10 mouse cellular contexts compared by ENCODE assay signal in the genomic region with DNA sequence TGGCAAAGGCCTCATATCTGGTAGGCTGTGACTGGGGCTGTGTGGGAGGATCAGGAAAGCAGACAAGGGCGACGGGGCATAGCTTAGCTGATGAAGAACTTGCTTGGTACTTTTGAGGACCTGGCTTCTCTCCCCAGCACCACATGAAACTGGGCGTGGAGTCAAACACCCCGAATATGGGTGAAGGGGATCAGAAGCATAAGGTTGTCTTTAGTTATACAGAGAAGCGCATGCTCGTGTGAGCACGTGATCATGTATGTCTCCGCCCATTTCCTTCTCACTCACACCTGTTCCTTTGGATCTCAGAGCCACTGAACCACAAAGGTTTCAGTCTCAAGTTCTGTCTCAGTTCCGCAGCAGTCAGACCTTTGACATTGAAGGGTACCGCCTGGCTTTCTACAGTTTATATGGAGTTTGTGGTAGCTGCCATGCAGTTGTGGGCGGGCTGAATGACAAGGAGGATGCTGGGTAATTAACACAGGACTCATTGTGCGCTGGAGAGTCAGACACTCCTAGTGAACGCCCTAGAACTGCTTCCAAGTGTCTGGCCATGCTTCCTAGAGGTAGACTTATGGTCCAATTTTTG. TPM values are rescaled to one million over a fixed set of nuclear protein-coding genes. Genes with fewer than 3 reads are reported as not detected.
DNase-seq lines count a peak whose midpoint lies in the region; ATAC-seq and TF ChIP-seq lines count a peak whose summit lies in the region.
"Had no signal": no experiment of that assay in that cellular context is flagged by ENCODE, and none has a peak within 500 bp of the region (broad histone marks: within the 10 kb centered on the region; RNA-seq: fewer than 3 reads in every experiment).

No protein-coding gene starts in this region.

- H3K9ac ChIP-seq in midbrain, embryonic 14.5 days (replicated peaks; ENCODE audit: low read length): no peak overlapping the region
- H3K9ac ChIP-seq in hindbrain, embryonic 13.5 days: no peak overlapping the region
- H3K9ac ChIP-seq: heart, embryonic 13.5 days; liver, embryonic 14.5 days had no signal

- H3K4me1 ChIP-seq in E14TG2a.4 (replicated peaks; ENCODE audit: low read depth, low read length): peaks cover 52% of the 10 kb centered on the region
- no peaks in the 10 kb centered on the region for H3K4me1 ChIP-seq in midbrain, embryonic 14.5 days (ENCODE audit: control insufficient read depth, insufficient read depth, low read length)
- H3K4me1 ChIP-seq in hindbrain, embryonic 13.5 days (replicated peaks): peaks cover 7% of the 10 kb centered on the region; the same call in 1 of the 2 replicates
- H3K4me1 ChIP-seq in cerebellum, adult 2 months (ENCODE audit: control insufficient read depth, insufficient read depth, low read length): no peaks in the 10 kb centered on the region

- no peaks in the 10 kb centered on the region for H3K9me3 ChIP-seq in E14TG2a.4 (ENCODE audit: low read length)
- H3K9me3 ChIP-seq in midbrain, embryonic 14.5 days (ENCODE audit: control insufficient read depth, low read length): no peaks in the 10 kb centered on the region
- H3K9me3 ChIP-seq in hindbrain, embryonic 13.5 days: no peaks in the 10 kb centered on the region
- H3K9me3 ChIP-seq: heart, embryonic 13.5 days had no signal

- ATAC-seq in midbrain, embryonic 14.5 days (ENCODE audit: low FRiP score, low TSS enrichment): no peak
- ATAC-seq in hindbrain, embryonic 13.5 days (ENCODE audit: low FRiP score): no peak

- no peaks in the 10 kb centered on the region for H3K36me3 ChIP-seq in E14TG2a.4 (ENCODE audit: insufficient read depth, low read length)
- no peaks in the 10 kb centered on the region for H3K36me3 ChIP-seq in midbrain, embryonic 14.5 days (ENCODE audit: control insufficient read depth, insufficient read depth, low read length)
- H3K36me3 ChIP-seq in hindbrain, embryonic 13.5 days: no peaks in the 10 kb centered on the region
- H3K36me3 ChIP-seq: heart, embryonic 13.5 days had no signal

- H3K4me2 ChIP-seq in midbrain, embryonic 14.5 days (ENCODE audit: low read length): no peak overlapping the region
- no peak overlapping the region for H3K4me2 ChIP-seq in hindbrain, embryonic 13.5 days
- H3K4me2 ChIP-seq: heart, embryonic 13.5 days had no signal

- DNase-seq in 416B (ENCODE audit: low read depth): peak; percentile 48
- peak; percentile 41 to 50 for DNase-seq in kidney, adult 8-10 months
- DNase-seq in naive thymus-derived CD4-positive, alpha-beta T cell, adult 2 months (ENCODE audit: low read depth): peak; percentile 96
- no peak for DNase-seq in cerebellum, adult 18-20 months
- no peak for DNase-seq in midbrain, embryonic 14.5 days
- DNase-seq in cerebellum, adult 2 months: no peak

- H3K27me3 ChIP-seq in E14TG2a.4 (ENCODE audit: insufficient read depth, low read length): peaks cover 25% of the 10 kb centered on the region
- no peaks in the 10 kb centered on the region for H3K27me3 ChIP-seq in midbrain, embryonic 14.5 days (ENCODE audit: control insufficient read depth, insufficient read depth, low read length)
- peaks cover 7% of the 10 kb centered on the region for H3K27me3 ChIP-seq in hindbrain, embryonic 13.5 days
- no peaks in the 10 kb centered on the region for H3K27me3 ChIP-seq in cerebellum, adult 2 months (ENCODE audit: control insufficient read depth, insufficient read depth, low read length)

- TF ChIP-seq POLR2A in cerebellum, adult 2 months (IDR thresholded peaks at IDR 0.05; ENCODE audit: borderline replicate concordance, insufficient read depth, low read length): no peak

- H3K27ac ChIP-seq in midbrain, embryonic 14.5 days (replicated peaks; ENCODE audit: low read depth, low read length): no peak overlapping the region
- no peak overlapping the region for H3K27ac ChIP-seq in hindbrain, embryonic 13.5 days
- no peak overlapping the region for H3K27ac ChIP-seq in cerebellum, adult 2 months (ENCODE audit: insufficient read depth, low read length)
- H3K27ac ChIP-seq: heart, embryonic 13.5 days; liver, embryonic 14.5 days had no signal

- WGBS in midbrain, embryonic 14.5 days: 85% methylated on average over 13 of the region's 13 CpGs
- 87% methylated on average over 13 of the region's 13 CpGs for WGBS in hindbrain, embryonic 13.5 days
- WGBS in cerebellum, adult 2 months: 73% methylated on average over 13 of the region's 13 CpGs

- no peak for TF ChIP-seq CTCF in E14TG2a.4 (conservative IDR thresholded peaks at IDR 0.05; ENCODE audit: low read length)
- no peak for TF ChIP-seq CTCF in cerebellum, adult 2 months (IDR thresholded peaks at IDR 0.05; ENCODE audit: borderline replicate concordance, insufficient read depth, low read depth, low read length)

- peak overlapping the region; percentile 35 for H3K4me3 ChIP-seq in E14TG2a.4 (replicated peaks; ENCODE audit: low read length)
- no peak overlapping the region for H3K4me3 ChIP-seq in midbrain, embryonic 14.5 days (replicated peaks; ENCODE audit: low read depth, low read length)
- no peak overlapping the region for H3K4me3 ChIP-seq in hindbrain, embryonic 13.5 days
- H3K4me3 ChIP-seq in cerebellum, adult 2 months (replicated peaks; ENCODE audit: insufficient read depth, low read depth, low read length): no peak overlapping the region
- H3K4me3 ChIP-seq: heart, embryonic 13.5 days had no signal

RNA-seq across cellular contexts. Expression of a gene that starts 1.9 kb away (rescaled TPM):
- 0.87 and 3.3 TPM in 2 replicates for polyA plus RNA-seq in midbrain, embryonic 14.5 days (2014; fragmentation: Nextera tagmentation; extraction: Ambion mirVana)
- 0.73 and 1.9 TPM in 2 replicates for polyA plus RNA-seq in hindbrain, embryonic 13.5 days (2015; fragmentation: Nextera tagmentation; extraction: Ambion mirVana)
- 8.4 and 9.1 TPM in 2 replicates for polyA plus RNA-seq in cerebellum, adult 2 months (2012; rRNA removed)

RNA-seq across cellular contexts. Expression of a gene that starts 49.6 kb away (rescaled TPM):
- 0.93 and 1.6 TPM in 2 replicates for polyA plus RNA-seq in midbrain, embryonic 14.5 days (2014; fragmentation: Nextera tagmentation; extraction: Ambion mirVana)
- 1.1 and 1.3 TPM in 2 replicates for polyA plus RNA-seq in hindbrain, embryonic 13.5 days (2015; fragmentation: Nextera tagmentation; extraction: Ambion mirVana)
- polyA plus RNA-seq in cerebellum, adult 2 months (2012; rRNA removed): 1.7 and 2.2 TPM in 2 replicates

Comparison
In these comparisons a context has a peak if more than half of its experiments do, and no peak if none do; other contexts are left out.
1. DNase-seq: peak in 416B (single experiment), kidney, adult 8-10 months (2 of 2) and naive thymus-derived CD4-positive, alpha-beta T cell, adult 2 months (single experiment); none in cerebellum, adult 18-20 months (0 of 2), midbrain, embryonic 14.5 days (single experiment) and cerebellum, adult 2 months (0 of 2).